Mouse (Mus musculus) adrenal gland, adult 18-20 months (tissue): Measurements from ENCODE around the gene Hba-a2. TPM values are rescaled to one million over a fixed set of nuclear protein-coding genes. Genes with fewer than 3 reads are reported as not detected.
"Not testable (repeated sequence)": the region's sequence is repeated elsewhere in the genome, so short reads cannot be mapped to it uniquely, and the experiment has no call there.

Source experiments
- DNase-seq, 2 experiments: peaks; one replicate each; pipeline ENCODE4 v3.0.0; 2021 to 2022; ENCODE audit warnings: low spot score in 2 of 2
- long read RNA-seq, 2 experiments: library from polyadenylated mRNA; stranded (forward); transcript quantifications; one replicate each; pipeline ENCODE4 v2.0.0; 2021
- total RNA-seq, 2 experiments: library from RNA; stranded (reverse); gene quantifications; 1 replicate in 1 of 2; 2 replicates in 1 of 2; pipeline ENCODE4 v1.2.3; 2021

The Hba-a2 gene
- total RNA-seq: 1,000 to 10,000 TPM; 1,371 to 4,495 TPM
- long read RNA-seq, experiment 1, transcript Hba-a2-201 (3 exons, 554 nt): major isoform, 138 of 141 reads
- long read RNA-seq, experiment 1, partial matches to known transcripts: 2 of 141 reads
- long read RNA-seq, experiment 1, other reads (novel, unspliced or antisense): 1 of 141 reads
- long read RNA-seq, experiment 2, transcript Hba-a2-201 (3 exons, 554 nt): major isoform, 313 of 339 reads
- long read RNA-seq, experiment 2, transcript Hba-a2-202 (2 exons, 494 nt): minor isoform, 10 of 339 reads
- long read RNA-seq, experiment 2, partial matches to known transcripts: 12 of 339 reads
- long read RNA-seq, experiment 2, other reads (novel, unspliced or antisense): 4 of 339 reads

- not testable (repeated sequence) for DNase-seq
Measured at GRCm38 (mm10) chr11:32296203-32296602, at the start of gene Hba-a2. TSS of gene Hba-a2 (plus strand) at chr11:32296489.

DNA sequence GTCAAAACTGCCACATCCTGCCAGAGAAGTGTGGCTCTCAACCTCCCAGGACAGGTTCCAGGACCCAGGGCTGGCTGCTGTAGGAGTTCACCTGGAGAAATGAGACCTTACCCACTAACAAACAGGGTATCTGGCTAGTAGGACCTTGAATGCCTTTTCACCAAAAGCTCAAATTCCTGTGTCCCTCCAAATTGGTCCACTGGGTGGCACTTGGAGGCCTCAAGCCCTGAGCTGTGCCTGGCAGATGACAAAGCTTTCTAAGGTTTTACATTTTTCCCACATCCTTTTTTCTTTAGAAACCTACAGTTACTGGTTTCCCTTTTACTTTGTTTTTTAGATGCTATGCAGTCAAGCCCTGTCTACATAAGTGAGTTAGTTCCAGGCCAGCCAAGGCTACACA, 49.2 kb upstream of the Hba-a2 start:
- no peak for DNase-seq

DNA sequence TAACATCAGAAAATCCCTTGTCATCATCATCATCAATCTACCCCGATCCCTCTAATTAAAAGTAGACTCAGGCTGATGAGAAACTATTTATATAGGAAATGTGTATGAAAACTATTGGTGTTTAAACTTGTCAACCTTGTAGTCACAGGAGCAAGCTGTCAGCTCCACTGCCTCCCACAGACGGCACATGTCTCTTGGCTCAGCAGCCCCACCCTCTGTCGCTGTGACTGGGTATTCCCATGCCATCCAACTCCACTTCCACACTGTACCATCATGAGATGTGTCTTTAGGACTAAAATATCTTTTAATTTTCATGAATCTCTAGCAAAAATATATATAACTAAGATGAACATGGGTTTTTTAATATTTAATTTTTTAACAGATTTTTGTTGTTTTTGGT, 47.9 kb upstream of the Hba-a2 start:
- no peak for DNase-seq

GRCm38 (mm10) chr11:32250880-32251763, 45.2 kb upstream of the Hba-a2 start:
- no peak for DNase-seq

- DNase-seq: no peak
Measured at GRCm38 (mm10) chr11:32253121-32253520, 43.2 kb upstream of the Hba-a2 start.

GRCm38 (mm10) chr11:32256146-32256545, 40.1 kb upstream of the Hba-a2 start:
- DNase-seq: no peak

DNA sequence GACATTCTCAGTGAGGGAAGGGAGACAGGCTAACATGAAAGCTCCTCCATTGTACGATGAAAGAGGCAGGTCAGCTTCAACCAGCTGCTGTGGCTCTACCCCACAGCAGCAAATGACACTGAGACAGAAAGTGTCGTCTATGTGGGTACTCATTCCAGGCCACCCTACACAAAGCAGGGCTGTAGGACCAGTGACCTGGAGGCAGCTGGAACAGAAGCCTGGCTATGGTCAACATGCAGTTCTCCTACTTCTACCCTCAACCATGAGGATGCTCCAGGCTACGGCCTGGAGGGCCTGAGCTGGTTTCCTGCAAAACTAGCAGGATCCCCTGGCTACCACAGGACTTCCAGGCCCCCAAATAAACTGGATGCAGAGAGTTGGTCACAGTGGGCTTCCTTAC, 39.7 kb upstream of the Hba-a2 start:
- DNase-seq: no peak

- no peak for DNase-seq
Measured at GRCm38 (mm10) chr11:32262674-32263415, 33.4 kb upstream of the Hba-a2 start.

DNA sequence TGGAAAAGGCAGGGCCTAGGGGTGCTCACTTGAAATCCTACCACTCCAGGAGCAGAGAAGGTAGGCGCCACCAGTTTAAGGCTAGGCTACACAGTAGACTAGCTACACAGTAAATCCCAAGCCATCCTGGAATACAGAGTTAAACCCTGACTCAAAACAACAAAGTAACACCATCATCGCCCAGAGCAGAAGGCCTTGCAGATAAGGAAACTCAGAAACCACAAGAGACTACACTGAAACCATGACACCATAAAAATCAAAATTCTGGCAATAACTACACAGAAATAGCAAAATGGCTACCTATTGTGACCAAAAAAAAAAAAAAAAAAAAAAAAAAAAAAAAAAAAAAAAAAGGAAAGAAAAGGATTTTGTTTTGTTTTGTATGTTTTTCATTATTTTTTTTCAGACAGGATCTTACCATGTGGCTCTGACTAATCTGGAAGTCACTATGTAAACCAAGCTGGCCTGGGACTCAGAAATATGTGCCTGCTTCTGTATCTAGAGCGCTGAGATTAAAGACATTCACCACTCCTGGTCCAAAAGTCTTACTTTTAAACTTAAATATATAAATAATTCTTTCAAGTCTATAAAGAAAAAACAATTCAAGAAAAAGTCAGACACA, 31.1 kb upstream of the Hba-a2 start:
- no peak for DNase-seq

DNA sequence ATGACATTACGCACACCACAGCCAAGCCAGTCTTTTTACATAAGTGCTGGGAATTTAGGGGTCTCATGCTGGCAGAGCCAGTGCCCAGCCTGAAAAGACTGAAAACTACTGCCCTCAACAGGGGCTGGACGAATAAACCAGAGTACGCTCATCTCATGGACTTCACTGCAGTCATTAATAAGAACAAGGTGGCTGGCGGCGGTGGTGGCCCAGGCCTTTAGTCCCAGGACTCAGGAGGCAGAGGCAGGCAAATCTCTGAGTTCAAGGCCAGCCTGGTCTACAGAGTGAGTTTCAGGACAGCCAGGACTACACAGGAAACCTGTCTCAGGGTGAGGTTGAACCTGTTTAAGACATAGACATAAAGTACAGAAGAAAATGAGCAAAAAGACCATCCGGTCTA, 30.1 kb upstream of the Hba-a2 start:
- DNase-seq: no peak

DNA sequence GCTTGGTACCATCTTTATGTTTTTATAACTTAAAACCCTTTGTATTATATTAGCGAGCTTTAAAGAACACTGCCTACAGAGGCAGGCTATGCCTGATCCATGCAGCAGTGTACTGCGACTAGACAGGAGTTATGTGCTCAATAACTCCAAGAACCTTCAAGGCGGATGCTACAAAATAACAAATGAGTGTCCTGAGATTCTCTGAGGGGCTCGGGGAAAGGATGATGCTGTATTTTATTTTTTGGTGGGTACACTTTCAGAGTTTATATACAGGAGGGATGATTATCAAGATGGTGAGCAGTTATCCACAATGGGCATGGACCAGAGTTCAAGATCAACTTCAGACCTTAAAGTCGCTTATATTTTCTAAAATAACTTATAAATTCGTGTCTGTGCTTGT, 29.5 kb upstream of the Hba-a2 start:
- no peak for DNase-seq

GRCm38 (mm10) chr11:32267188-32267884, 29.0 kb upstream of the Hba-a2 start, which contains the start of gene Nprl3:
TSS of gene Nprl3 (minus strand) at chr11:32267707.
- peak; percentile 96 to 98 for DNase-seq

DNA sequence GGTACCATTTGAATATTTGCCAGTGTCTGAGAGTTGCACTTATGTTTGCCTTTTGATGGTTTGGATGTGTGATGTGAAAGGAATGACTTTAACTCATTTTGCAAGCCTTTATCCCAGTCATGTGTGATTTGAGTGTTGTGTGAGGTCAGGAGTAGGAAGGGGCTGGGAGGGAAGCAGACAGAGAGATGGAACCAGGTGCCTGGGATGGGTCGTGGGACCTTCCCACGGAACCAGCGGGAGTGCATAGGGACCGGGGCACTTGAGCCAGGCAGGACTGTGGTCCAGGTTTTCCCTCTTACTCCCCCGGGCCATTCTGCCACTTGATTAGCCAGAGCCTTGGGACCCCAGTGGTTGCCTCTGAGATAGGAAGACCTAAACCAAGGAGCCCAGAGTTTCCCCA, 28.3 kb upstream of the Hba-a2 start:
- DNase-seq: no peak

- DNase-seq: no peak
Measured at GRCm38 (mm10) chr11:32268952-32269351, 27.3 kb upstream of the Hba-a2 start.

GRCm38 (mm10) chr11:32271178-32271577, 25.1 kb upstream of the Hba-a2 start:
- DNase-seq: no peak

DNA sequence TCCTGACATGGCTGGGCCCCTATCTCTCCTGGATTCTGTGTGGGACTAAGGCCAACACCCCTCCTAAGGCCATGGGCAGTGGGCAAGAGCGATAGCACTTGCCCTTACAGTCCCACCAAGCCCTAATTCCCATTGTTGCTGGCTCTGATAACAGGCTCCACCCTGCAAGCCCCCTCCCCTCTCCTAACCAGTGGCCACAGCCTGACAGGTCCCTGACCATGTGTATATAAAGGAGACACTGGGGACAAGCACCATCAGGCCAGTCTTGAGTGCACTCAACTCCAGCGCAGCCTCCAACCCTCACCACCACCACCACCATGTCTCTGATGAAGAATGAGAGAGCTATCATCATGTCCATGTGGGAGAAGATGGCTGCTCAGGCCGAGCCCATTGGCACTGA, 19.9 kb upstream of the Hba-a2 start, which contains the start of gene Hba-x:
Hba-x (plus strand) TSS at position 54 of the 400 bp plus-strand sequence.
- no peak for DNase-seq

GRCm38 (mm10) chr11:32277736-32278457, 18.4 kb upstream of the Hba-a2 start:
- DNase-seq: no peak

DNA sequence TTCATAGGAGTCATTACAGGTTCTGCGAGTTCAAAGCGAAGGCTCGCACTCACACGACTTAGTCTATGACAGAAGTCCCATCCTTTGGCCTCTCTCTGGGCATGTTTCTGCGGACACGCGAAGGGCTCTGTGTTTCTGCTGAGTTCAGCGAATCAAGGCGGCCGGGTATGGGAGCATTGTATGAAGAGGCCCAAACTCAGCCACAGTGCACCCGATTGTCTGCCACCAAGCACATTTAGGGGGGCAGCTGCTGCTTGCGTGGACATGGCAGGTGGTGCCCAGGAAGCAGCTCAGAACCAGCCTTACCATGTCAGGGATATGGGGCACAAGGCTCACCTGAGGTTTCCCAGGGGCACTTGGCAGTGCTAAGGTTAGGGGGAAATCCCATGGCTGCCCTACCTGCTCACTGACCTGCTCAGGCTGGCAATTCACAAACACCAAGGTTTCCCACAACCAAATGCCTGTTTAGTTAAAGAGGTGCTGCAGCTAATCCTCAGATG, 17.8 kb upstream of the Hba-a2 start:
- DNase-seq: no peak

GRCm38 (mm10) chr11:32280646-32281045, 15.6 kb upstream of the Hba-a2 start:
- no peak for DNase-seq
